Mouse (Mus musculus) bone marrow, adult 2 months (tissue): ENCODE results near the gene Arhgef10l.

Source experiments
- CTCF ChIP-seq: fragments of 200-500 bp; IDR thresholded peaks from 2 replicates; pipeline ENCODE4 v1.5.1; 2011; ENCODE audit warnings: low read length, control low read depth; ENCODE audit not compliant: control insufficient read depth, insufficient read depth
- POLR2A ChIP-seq: fragments of 200-500 bp; IDR thresholded peaks from 2 replicates; pipeline ENCODE4 v1.6.1; 2011; ENCODE audit warnings: low read depth, mild to moderate bottlenecking, control low read depth, low read length, borderline replicate concordance; ENCODE audit not compliant: control insufficient read depth

DNA sequence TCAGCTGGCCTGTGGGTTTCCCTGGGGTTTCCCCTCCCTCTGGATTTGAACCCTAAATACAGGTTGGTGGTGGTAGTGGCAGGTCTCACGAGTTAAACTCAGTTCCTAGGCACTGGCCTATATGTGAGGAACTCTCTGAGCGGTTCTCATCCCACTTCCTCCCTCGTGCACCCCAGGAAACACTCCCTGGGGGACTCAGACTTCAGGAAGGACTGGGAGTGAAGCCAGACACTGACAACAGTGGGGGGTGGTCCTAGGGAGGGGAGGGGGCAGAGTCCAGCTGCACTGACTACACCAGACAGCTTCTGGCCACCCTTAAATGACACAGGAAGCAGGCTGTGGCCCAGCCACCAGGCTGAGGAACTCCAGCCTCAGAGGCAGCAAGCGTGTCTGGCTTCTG, 43.0 kb downstream of the Arhgef10l start:
- TF ChIP-seq POLR2A (no peak), CTCF (no peak)
